Mouse (Mus musculus) spleen, adult 2 months (tissue): ENCODE data around the gene Samd9l. TPM values are rescaled to one million over a fixed set of nuclear protein-coding genes. Genes with fewer than 3 reads are reported as not detected.
"Not testable (repeated sequence)": the region's sequence is repeated elsewhere in the genome, so short reads cannot be mapped to it uniquely, and the experiment has no call there.

Experiments used
- DNase-seq, 2 experiments: peaks; one replicate each; pipeline versions ENCODE4 v3.0.0 to v3.0.0-alpha.2; 2012 to 2021; ENCODE audit warnings: low spot score in 2 of 2, low read depth in 1 of 2
- H3K27ac ChIP-seq: fragments of 200-500 bp; 2 replicates; pipeline ENCODE4 v1.5.1; 2012; ENCODE audit warnings: low read length, inconsistent platforms; ENCODE audit not compliant: insufficient read depth
- H3K27me3 ChIP-seq: fragments of 200-500 bp; 2 replicates; pipeline ENCODE4 v1.6.1; 2012; ENCODE audit warnings: mild to moderate bottlenecking, moderate library complexity, low read length, inconsistent platforms; ENCODE audit not compliant: control insufficient read depth, insufficient read depth
- H3K36me3 ChIP-seq: fragments of 200-500 bp; 2 replicates; pipeline ENCODE4 v1.6.1; 2012; ENCODE audit warnings: mild to moderate bottlenecking, low read length, inconsistent platforms; ENCODE audit not compliant: control insufficient read depth, insufficient read depth
- H3K4me1 ChIP-seq: fragments of 200-500 bp; 2 replicates; pipeline ENCODE4 v1.6.1; 2011; ENCODE audit warnings: inconsistent platforms; ENCODE audit not compliant: control insufficient read depth, insufficient read depth, insufficient read length
- H3K4me3 ChIP-seq: fragments of 200-500 bp; 2 replicates; pipeline ENCODE4 v1.5.1; 2011; ENCODE audit warnings: mild to moderate bottlenecking, inconsistent platforms; ENCODE audit not compliant: insufficient read depth, insufficient read length; ENCODE audit errors: extremely low read depth
- CTCF ChIP-seq: fragments of 200-500 bp; IDR thresholded peaks from 2 replicates; pipeline ENCODE4 v1.5.1; 2011; ENCODE audit warnings: mild to moderate bottlenecking, inconsistent platforms; ENCODE audit not compliant: insufficient read depth, insufficient read length, insufficient replicate concordance; ENCODE audit errors: extremely low read depth
- POLR2A ChIP-seq: fragments of 200-500 bp; IDR thresholded peaks from 2 replicates; pipeline ENCODE4 v1.6.1; 2011; ENCODE audit warnings: low read depth, low read length, inconsistent platforms
- WGBS: fragments of 180-500 bp; shearing (Covaris S2); methylation state at CpG from one replicate; pipeline ENCODE4 v1.1.7; 2018; 5-methylcytosine and 5-hydroxymethylcytosine counted together
- polyA plus RNA-seq: library from polyadenylated mRNA; depleted of rRNA; stranded (reverse); fragments of >200 nt; gene quantifications from 2 replicates; pipeline ENCODE4 v1.2.3, GENCODE M21; 2012; rRNA removed

Samd9l gene
- polyA plus RNA-seq, 1 experiment = 3.5 TPM

GRCm38 (mm10) chr6:3369527-3369926 lies 29.8 kb downstream of the Samd9l start:
- H3K27me3 ChIP-seq = no peaks in the 10 kb centered on the region
- peaks cover 6% of the 10 kb centered on the region for H3K36me3 ChIP-seq
- no peak overlapping the region for H3K4me3 ChIP-seq
- H3K4me1 ChIP-seq = no peaks in the 10 kb centered on the region
- 86% methylated on average over 8 of the region's 8 CpGs for WGBS
- DNase-seq = no peak
- no peak overlapping the region for H3K27ac ChIP-seq
- no peak for TF ChIP-seq POLR2A
- no peak for TF ChIP-seq CTCF

GRCm38 (mm10) chr6:3365609-3366008 lies 33.8 kb downstream of the Samd9l start:
- H3K4me1 ChIP-seq, H3K36me3 ChIP-seq, H3K4me3 ChIP-seq, DNase-seq, H3K27ac ChIP-seq, H3K27me3 ChIP-seq: not testable (repeated sequence)
- 84% methylated on average over 1 of the region's 1 CpGs for WGBS

GRCm38 (mm10) chr6:3345924-3346597 lies 53.3 kb downstream of the Samd9l start:
- H3K4me1 ChIP-seq, H3K4me3 ChIP-seq, H3K27me3 ChIP-seq, H3K36me3 ChIP-seq, H3K27ac ChIP-seq: not testable (repeated sequence)
- peak; percentile 53 to 75 for DNase-seq
- WGBS = 0% methylated on average over 1 of the region's 1 CpGs

- H3K27ac ChIP-seq = peak overlapping the region; percentile 46
- DNase-seq, H3K36me3 ChIP-seq, H3K4me1 ChIP-seq, H3K27me3 ChIP-seq: not testable (repeated sequence)
- H3K4me3 ChIP-seq = peak overlapping the region; percentile 47
- 3% methylated on average over 3 of the region's 4 CpGs for WGBS
Observed at GRCm38 (mm10) chr6:3345043-3345639, 54.2 kb downstream of the Samd9l start.

- H3K36me3 ChIP-seq, H3K4me1 ChIP-seq, DNase-seq, H3K27me3 ChIP-seq: not testable (repeated sequence)
- peak overlapping the region; percentile 57; the same call in 1 of the 2 replicates for H3K4me3 ChIP-seq
- H3K27ac ChIP-seq = peak overlapping the region; percentile 60
- WGBS = 52% methylated on average over 1 of the region's 1 CpGs
Observed at GRCm38 (mm10) chr6:3343603-3344247, 55.6 kb downstream of the Samd9l start.

GRCm38 (mm10) chr6:3341479-3341878 lies 57.9 kb downstream of the Samd9l start:
- Histone ChIP-seq H3K27ac (no peak overlapping the region), H3K4me1 (peaks cover 2% of the 10 kb centered on the region; the same call in 1 of the 2 replicates)
- WGBS = 64% methylated on average over 5 of the region's 5 CpGs

GRCm38 (mm10) chr6:3340928-3341327 lies 58.4 kb downstream of the Samd9l start:
- H3K27me3 ChIP-seq, H3K4me1 ChIP-seq, H3K36me3 ChIP-seq, DNase-seq, H3K27ac ChIP-seq: not testable (repeated sequence)
- peak overlapping the region; percentile 4; the same call in 1 of the 2 replicates for H3K4me3 ChIP-seq
- 57% methylated on average over 10 of the region's 10 CpGs for WGBS

More at GRCm38 (mm10) chr6:3341479-3341878, 57.9 kb downstream of the Samd9l start:
- no peak overlapping the region for H3K4me3 ChIP-seq
- TF ChIP-seq CTCF = no peak
- TF ChIP-seq POLR2A = no peak
- no peaks in the 10 kb centered on the region for H3K27me3 ChIP-seq
- H3K36me3 ChIP-seq = peaks cover 6% of the 10 kb centered on the region
- DNase-seq = no peak

- H3K36me3 ChIP-seq, H3K4me3 ChIP-seq, H3K4me1 ChIP-seq, H3K27ac ChIP-seq, DNase-seq, H3K27me3 ChIP-seq: not testable (repeated sequence)
- WGBS = 91% methylated on average over 6 of the region's 6 CpGs
Observed at GRCm38 (mm10) chr6:3339131-3339530, 60.2 kb downstream of the Samd9l start.

Other genes with a start within 250 kb of the Samd9l start
- gene Hepacam2, start 98.7 kb upstream of the Samd9l start, polyA plus RNA-seq = 3.2 and 4.3 TPM in 2 replicates
- 1.3 and 1.8 TPM in 2 replicates for gene Vps50, start 98.8 kb upstream of the Samd9l start, polyA plus RNA-seq